Mouse (Mus musculus) left cerebral cortex, postnatal 25 days (tissue): ENCODE measurements around the gene Mcl1. TPM values are rescaled to one million over a fixed set of nuclear protein-coding genes. Genes with fewer than 3 reads are reported as not detected.
A peak's percentile ranks its signal among the peaks of the same experiment; 100 is the strongest.

Experiments used
- DNase-seq, 2 experiments: peaks; one replicate each; pipeline ENCODE4 v3.0.0; 2022; ENCODE audit warnings: low spot score in 2 of 2, mixed read lengths in 1 of 2
- intact Hi-C: fragments of 180-260 bp; cut with DNase I; formaldehyde crosslinking; loops from one replicate; pipeline ENCODE4 v1.15.1; 2025
- total RNA-seq, 2 experiments: library from RNA; stranded (reverse); gene quantifications; 2 replicates each; pipeline ENCODE4 v1.2.3; 2021

Gene Mcl1
- total RNA-seq, 2 experiments from 2014 or later: 58.4 to 59.6 TPM

GRCm38 (mm10) chr3:95694808-95695703 lies 36.5 kb downstream of the Mcl1 start:
- peak in 1 of 2 experiments; percentile 18 for DNase-seq

GRCm38 (mm10) chr3:95695796-95696195 lies 37.2 kb downstream of the Mcl1 start:
- intact Hi-C loops: no loop called here

More at GRCm38 (mm10) chr3:95694808-95695703, 36.5 kb downstream of the Mcl1 start:
- intact Hi-C loops: no loop called here

GRCm38 (mm10) chr3:95696360-95696759 lies 37.8 kb downstream of the Mcl1 start:
- intact Hi-C loops: no loop called here
- no peak for DNase-seq

More at GRCm38 (mm10) chr3:95695796-95696195, 37.2 kb downstream of the Mcl1 start:
- DNase-seq: no peak

DNA sequence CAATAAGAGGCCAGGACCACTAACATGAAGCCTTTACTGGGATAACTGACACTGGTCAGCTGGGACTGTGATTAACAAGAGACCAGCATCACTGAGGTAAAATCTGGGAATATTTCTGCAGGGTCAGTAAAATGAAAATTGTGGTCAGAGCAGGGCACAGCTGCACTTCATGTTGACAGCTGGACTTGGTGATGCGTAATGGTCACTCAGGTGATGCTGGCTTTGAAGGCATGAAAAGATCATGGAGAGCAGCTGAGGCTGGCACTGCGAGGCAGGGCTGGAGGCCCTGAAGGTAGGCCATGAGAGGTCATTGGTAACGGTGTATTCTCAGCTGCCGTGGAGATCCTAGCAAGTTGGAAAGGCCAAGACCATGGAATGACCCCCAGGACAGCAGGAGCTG lies 39.7 kb downstream of the Mcl1 start:
- intact Hi-C loops: no loop called here
- no peak for DNase-seq

GRCm38 (mm10) chr3:95700233-95700681 lies 41.7 kb downstream of the Mcl1 start:
- intact Hi-C loops: no loop called here

DNA sequence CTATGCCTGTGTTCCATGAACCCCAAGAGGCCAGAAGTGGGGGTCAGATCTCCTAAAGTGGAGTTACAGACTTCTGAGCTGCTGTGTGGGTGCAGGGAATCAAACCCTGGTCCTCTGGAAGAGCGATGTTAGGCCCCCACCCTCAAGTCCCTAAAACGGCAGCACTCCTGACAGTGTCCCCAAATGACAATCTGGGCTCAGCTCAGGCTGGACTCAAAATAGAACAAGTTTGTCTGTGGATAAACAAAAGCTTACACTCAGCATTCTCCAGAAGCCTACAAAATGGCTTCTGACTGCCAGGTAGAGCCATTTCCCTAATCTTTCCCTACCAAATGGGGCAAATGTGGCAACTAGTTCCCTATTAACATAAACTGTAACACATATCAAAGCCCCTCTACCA lies 42.5 kb downstream of the Mcl1 start:
- intact Hi-C loops: no loop called here
- DNase-seq: no peak

More at GRCm38 (mm10) chr3:95700233-95700681, 41.7 kb downstream of the Mcl1 start:
- no peak for DNase-seq

DNA sequence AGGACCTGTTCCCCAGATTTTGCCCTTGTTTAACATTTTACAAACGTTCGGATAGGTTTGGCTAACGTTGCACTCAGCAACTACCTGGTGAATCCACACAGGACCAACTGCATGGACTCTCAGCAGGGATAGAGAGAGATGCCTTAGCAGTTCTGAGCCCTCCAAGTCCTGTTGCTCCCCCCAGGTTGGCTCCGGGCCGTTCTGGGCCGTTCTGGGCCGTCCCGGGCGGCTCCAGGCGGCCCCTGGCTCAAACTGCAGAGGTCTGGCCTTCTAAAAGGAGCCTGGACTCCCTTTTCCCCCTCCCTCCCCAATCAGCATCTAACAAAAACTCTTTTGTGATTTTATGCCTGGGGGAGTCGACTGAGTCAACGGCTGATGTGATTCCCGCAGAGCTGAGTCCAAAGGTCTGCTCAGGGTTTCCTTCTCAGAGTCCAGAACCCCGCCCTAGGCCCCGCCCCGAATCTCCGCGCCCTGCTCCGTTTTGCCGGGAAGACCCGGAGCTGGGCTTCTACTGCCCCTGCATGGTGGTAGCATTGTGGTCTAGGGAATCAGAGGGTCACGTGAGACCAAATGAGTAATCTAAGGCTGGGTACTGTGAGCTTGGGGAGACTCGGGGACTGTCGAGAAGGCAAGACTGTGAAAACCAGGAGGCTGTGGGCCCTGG lies 43.4 kb downstream of the Mcl1 start:
- intact Hi-C loops: no loop called here
- peak in 1 of 2 experiments; percentile 43 for DNase-seq

GRCm38 (mm10) chr3:95703276-95703675 lies 44.7 kb downstream of the Mcl1 start:
- no peak for DNase-seq
- intact Hi-C loops: no loop called here

- intact Hi-C loops: no loop called here
These were observed 46.0 kb downstream of the Mcl1 start for GRCm38 (mm10) chr3:95704612-95705011.

DNA sequence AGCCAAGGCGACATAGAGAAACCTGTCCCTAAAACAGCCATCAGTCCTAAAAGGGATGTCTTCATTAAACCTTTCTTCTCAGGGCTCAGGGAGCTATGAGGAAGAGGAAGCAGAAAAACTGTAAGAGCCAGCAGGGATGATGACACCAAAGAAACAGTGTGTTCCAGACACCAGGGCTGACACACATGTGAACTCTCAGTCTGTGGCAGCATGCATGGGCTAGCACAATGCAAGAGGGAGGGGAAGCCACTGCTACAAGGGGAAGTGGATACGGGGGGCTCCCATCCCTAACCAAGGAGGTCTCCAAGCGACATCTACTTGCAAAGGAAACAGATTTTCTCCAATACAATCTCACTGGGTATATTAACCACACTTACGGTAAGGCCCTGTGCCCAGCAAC lies 47.7 kb downstream of the Mcl1 start:
- no peak for DNase-seq
- intact Hi-C loops: no loop called here

More at GRCm38 (mm10) chr3:95704612-95705011, 46.0 kb downstream of the Mcl1 start:
- no peak for DNase-seq

- no peak for DNase-seq
- intact Hi-C loops: no loop called here
These were observed 48.9 kb downstream of the Mcl1 start for GRCm38 (mm10) chr3:95707497-95707896.

GRCm38 (mm10) chr3:95709044-95709443 lies 50.5 kb downstream of the Mcl1 start:
- DNase-seq: no peak
- intact Hi-C loops: no loop called here

GRCm38 (mm10) chr3:95709967-95710366 lies 51.4 kb downstream of the Mcl1 start:
- no peak for DNase-seq
- intact Hi-C loops: no loop called here

Other genes starting within 250 kb of the Mcl1 start
- gene Arnt, start 224.4 kb upstream of the Mcl1 start, total RNA-seq: 10 to 100 TPM; 32.5 to 37.0 TPM
- gene Ctsk, start 159.5 kb upstream of the Mcl1 start, total RNA-seq: 1 to 10 TPM; 5.9 to 8.1 TPM
- gene Ctss, start 132.0 kb upstream of the Mcl1 start, total RNA-seq: 10 to 100 TPM; 55.9 to 60.1 TPM
- not detected for gene Hormad1, start 99.1 kb upstream of the Mcl1 start, total RNA-seq
- 10 to 100 TPM; 20.4 to 20.6 TPM for gene Golph3l, start 69.9 kb upstream of the Mcl1 start, total RNA-seq
- gene Ensa, start 33.8 kb upstream of the Mcl1 start, total RNA-seq: 100 to 1,000 TPM; 366 to 382 TPM
- 1 to 10 TPM; 4.1 to 4.6 TPM for gene Adamtsl4, start 29.1 kb downstream of the Mcl1 start, total RNA-seq
- 10 to 100 TPM; 13.3 to 14.0 TPM for gene Ecm1, start 80.8 kb downstream of the Mcl1 start, total RNA-seq
- 10 to 100 TPM; 37.1 to 41.2 TPM for gene Tars2, start 101.4 kb downstream of the Mcl1 start, total RNA-seq
- gene Rprd2, start 160.1 kb downstream of the Mcl1 start, total RNA-seq: 10 to 100 TPM; 65.2 to 69.4 TPM
- 10 to 100 TPM; 32.2 to 34.3 TPM for gene Prpf3, start 197.1 kb downstream of the Mcl1 start, total RNA-seq
- gene Mrps21, start 212.7 kb downstream of the Mcl1 start, total RNA-seq: 100 to 1,000 TPM; 153 to 158 TPM
- 10 to 100 TPM; 13.0 to 21.3 TPM for gene Ciart, start 223.5 kb downstream of the Mcl1 start, total RNA-seq
- gene BC028528, start 233.2 kb downstream of the Mcl1 start, total RNA-seq: 1 to 10 TPM; 4.5 to 5.8 TPM
- gene Aph1a, start 235.2 kb downstream of the Mcl1 start, total RNA-seq: 10 to 100 TPM; 69.0 to 78.5 TPM
- gene Car14, start 245.9 kb downstream of the Mcl1 start, total RNA-seq: 10 to 100 TPM in 1 of 2 experiments, 1 to 10 TPM in 1; 9.3 to 10.1 TPM